Mouse (Mus musculus): ENCODE data around the gene Top2a.

GRCm38 (mm10) chr11:99026899-99027440 lies 3.0 kb upstream of the Top2a start:
- TF ChIP-seq CTCF (IDR thresholded peaks at IDR 0.05; ENCODE audit: borderline replicate concordance, insufficient read depth, low read length) (no peak), POLR2A (IDR thresholded peaks at IDR 0.05; ENCODE audit: low read depth, low read length) (no peak)
